Mouse (Mus musculus): ENCODE measurements around the gene Clba1.
A peak's percentile ranks its signal among the peaks of the same experiment; 100 is the strongest.

Clba1 gene

DNA sequence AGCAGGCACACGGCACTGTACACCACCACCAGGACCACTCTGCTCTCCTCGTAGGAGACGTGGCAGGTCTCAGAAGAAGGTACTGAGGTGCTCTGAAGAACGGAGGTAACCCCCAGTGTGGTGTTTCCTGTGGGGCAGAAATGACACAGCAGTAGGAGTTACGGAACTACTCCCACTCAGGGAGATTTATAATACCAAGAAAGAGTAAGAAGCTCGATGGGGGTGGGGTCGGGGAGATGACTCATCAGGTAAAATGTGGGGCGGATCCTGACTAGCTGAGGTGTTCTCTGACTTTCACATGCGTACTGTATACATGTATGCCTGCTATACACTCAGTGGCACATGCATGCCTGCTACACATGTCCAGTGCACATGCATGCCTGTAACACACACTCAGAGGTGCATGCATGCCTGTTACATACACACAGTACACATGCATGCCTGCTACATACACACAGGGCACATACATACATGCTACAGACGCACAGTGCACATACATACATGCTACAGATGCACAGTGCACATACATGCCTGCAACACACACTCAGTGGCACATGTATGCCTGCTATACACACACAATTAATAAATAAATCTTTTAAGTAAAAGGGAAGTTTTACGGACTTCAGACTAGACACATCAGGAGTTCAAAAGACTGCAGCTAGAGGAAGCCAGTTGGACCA is 44.5 kb downstream of the Clba1 start:
- DNase-seq, result no peak

- DNase-seq, result no peak
These were observed 46.0 kb downstream of the Clba1 start for GRCm38 (mm10) chr12:112854610-112855333.

- DNase-seq, result no peak
These were observed 47.6 kb downstream of the Clba1 start for GRCm38 (mm10) chr12:112856338-112856737.

DNA sequence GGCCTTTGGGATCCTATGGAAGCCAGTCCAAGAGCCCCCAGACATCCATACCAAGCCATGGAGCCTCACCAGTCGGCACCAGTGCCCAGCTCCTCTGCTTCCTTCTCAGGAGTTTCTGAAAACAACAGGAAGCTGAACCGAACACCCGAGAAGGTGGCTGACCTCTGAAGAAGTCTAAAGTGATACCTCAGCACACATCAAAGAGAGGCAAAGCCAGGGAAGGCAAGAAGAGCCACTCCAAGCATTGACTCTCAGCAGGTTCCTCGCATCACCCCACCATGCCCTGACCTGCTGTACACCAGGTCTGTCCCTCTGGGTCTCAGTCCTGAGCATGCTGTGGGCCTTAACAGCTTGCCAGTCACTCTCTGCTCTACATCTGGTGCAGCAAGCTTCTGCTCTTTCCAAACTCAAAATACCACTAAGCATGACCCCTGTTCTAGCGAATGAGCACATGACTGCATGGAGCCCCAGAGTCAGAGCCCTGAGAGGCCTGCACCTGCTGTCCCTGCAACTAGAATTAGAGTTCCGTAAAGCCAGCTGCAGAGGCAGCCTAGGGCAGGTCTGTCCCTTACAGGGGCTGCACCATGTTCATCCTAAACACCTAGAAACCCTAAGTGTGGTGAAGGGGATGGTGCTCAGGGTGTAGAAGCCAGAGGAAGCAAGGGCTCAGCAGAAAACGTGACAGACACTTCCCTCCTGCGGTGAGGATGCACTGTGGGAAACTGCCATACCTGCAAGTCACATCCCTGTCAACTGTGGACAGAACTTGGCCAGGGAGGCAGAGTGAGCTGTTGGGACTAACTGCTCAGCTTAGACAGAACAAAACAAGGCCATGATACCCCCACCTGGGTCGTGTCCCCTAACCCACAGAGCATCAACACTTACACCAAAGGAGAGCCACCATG is 48.5 kb downstream of the Clba1 start:
- DNase-seq, result no peak

DNA sequence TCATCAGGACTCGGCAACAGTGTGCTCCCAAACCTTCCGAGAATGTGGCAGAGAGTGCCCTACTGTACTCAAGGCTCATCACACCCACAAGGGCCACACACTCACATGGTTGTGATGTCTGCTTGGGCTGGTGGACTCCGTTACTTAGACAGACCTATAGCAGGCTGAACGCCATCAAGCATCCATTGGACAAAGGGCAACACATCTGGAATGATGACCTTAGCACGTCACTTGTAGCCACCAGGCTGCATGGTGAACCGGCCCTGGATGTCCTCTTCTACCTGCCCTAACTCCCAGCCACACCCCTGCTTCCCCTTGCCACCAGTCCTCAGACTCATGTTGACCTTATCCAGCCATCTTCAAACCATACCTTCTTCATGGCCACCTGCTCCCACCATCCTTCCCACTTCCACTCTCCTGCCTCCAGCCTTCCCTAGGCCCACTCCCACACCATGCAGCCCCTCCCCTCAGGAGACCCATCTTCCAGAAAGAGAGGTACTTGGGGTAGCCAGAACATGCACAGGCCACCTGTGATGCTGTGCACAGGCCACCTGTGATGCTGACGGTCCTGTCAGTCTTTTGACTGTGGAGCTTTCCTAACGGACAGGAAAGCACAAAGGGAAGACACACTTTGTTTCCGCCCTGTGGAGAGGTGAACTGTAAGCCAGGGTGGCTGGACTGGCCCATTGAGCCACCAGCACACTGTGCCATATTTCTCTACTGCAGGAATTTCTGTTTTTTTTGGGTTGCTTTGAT is 50.0 kb downstream of the Clba1 start:
- DNase-seq, result peak in 1 of 2 experiments; percentile 16

DNA sequence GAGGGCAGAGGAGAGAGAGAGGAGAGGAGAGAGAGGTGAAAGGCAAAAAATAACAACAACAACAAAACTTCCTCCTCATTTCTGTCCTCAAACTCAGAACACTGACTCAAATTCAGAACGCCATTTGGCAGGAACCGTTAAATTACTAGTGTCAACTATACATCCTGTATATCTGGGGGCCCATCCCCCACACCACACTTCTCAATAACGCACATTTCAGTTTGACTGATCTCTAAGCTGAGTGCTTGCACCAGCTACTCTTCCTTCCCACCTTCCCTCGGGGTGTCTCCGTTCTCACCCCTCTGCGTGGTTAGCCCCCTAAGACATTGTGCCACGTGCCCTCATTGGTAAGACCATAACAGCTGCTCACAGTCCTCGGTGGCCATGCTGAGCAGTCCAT is 51.2 kb downstream of the Clba1 start:
- DNase-seq, result peak in 1 of 2 experiments; percentile 16

DNA sequence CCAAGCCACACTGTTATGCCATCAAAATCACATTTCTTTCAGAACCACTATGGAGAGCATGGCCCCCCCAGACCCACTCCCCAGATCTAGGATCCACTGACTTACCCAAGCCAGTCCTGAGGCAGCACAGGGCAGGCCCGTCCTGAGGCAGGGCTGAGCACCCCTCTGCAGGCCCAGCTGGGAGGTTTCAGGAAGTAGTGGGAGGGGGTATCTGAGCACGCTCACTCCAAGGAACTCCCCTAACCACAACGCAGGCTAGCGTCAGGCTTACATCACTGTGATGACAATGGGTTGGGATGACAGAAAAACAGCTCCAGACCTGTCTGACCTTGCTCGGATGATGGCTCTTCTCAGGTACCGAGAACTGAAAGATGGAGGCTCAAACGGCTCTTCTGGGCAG is 52.0 kb downstream of the Clba1 start:
- DNase-seq, result peak; percentile 34

GRCm38 (mm10) chr12:112861911-112862321 is 53.2 kb downstream of the Clba1 start:
- DNase-seq, result peak; percentile 30 to 70

GRCm38 (mm10) chr12:112864804-112865203 is 56.1 kb downstream of the Clba1 start:
- peak; percentile 28 to 35 for DNase-seq

Data from lung, postnatal 4 days (tissue).